Mouse (Mus musculus) liver, embryonic 15.5 days (tissue): Measurements from ENCODE around the gene Zfp385b. TPM values are rescaled to one million over a fixed set of nuclear protein-coding genes. Genes with fewer than 3 reads are reported as not detected.
"Not testable (repeated sequence)": the region's sequence is repeated elsewhere in the genome, so short reads cannot be mapped to it uniquely, and the experiment has no call there.

Experiments
- ATAC-seq: fragments of 200-750 bp; cut with Nextera tagmentation; 2 replicates; pipeline ENCODE4 v1.8.0; 2017; ENCODE audit warnings: moderate number of reproducible peaks, mild to moderate bottlenecking, moderate library complexity; ENCODE audit not compliant: insufficient read depth
- H3K27ac ChIP-seq: fragments of 300-500 bp; sonication (generic); replicated peaks from 2 replicates; pipeline ENCODE4 v1.5.1; 2015; ENCODE audit warnings: mild to moderate bottlenecking, inconsistent platforms
- H3K27me3 ChIP-seq: fragments of 300-500 bp; sonication (generic); 2 replicates; pipeline ENCODE4 v1.6.1; 2015; ENCODE audit warnings: mild to moderate bottlenecking, inconsistent platforms
- H3K36me3 ChIP-seq: fragments of 300-500 bp; sonication (generic); replicated peaks from 2 replicates; pipeline ENCODE4 v1.6.1; 2015; ENCODE audit warnings: moderate library complexity, mild to moderate bottlenecking, inconsistent platforms
- H3K4me1 ChIP-seq: fragments of 300-500 bp; sonication (generic); replicated peaks from 2 replicates; pipeline ENCODE4 v1.6.1; 2015; ENCODE audit warnings: inconsistent platforms
- H3K4me2 ChIP-seq: fragments of 300-500 bp; sonication (generic); 2 replicates; pipeline ENCODE4 v1.6.1; 2015; ENCODE audit warnings: moderate library complexity, mild to moderate bottlenecking, inconsistent platforms
- H3K4me3 ChIP-seq: fragments of 300-500 bp; sonication (generic); replicated peaks from 2 replicates; pipeline ENCODE4 v1.5.1; 2015; ENCODE audit warnings: mild to moderate bottlenecking, inconsistent platforms
- H3K9ac ChIP-seq: fragments of 300-500 bp; sonication (generic); 2 replicates; pipeline ENCODE4 v1.6.1; 2015; ENCODE audit warnings: moderate library complexity, mild to moderate bottlenecking, inconsistent platforms
- H3K9me3 ChIP-seq: fragments of 300-500 bp; sonication (generic); replicated peaks from 2 replicates; pipeline ENCODE4 v1.6.1; 2016; ENCODE audit warnings: inconsistent platforms
- WGBS: fragments of 180-500 bp; shearing (Covaris S2); methylation state at CpG from one replicate; pipeline ENCODE4 v1.1.7; 2015; ENCODE audit warnings: mixed read lengths; ENCODE audit not compliant: insufficient replicate concordance; 5-methylcytosine and 5-hydroxymethylcytosine counted together
- polyA plus RNA-seq: library from polyadenylated mRNA; unstranded; fragments of >200 nt; fragmentation: Nextera tagmentation; extraction: Ambion mirVana; gene quantifications from 2 replicates; pipeline ENCODE4 v1.2.1, GENCODE M21; 2015

The Zfp385b gene
- polyA plus RNA-seq, 1 experiment from 2014 or later, result 6.7 TPM

DNA sequence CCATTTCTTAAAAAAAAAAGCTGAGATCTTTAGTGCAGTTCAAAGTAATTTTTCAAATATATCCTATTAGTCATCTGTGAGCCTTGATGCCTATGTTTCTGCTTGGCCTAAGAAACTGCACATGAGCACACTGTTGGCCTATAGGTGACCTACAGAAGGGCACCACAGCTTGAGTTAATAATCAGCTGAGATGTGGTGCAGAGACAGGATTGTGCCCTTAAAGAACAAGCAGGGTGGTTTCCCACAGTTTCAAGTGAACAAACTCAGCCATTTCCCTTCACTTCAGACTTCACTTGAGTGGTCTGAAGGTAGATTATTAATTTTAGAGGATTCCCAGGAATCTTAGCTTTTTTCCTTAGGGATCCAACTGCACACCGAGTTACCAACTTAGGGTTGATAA is 362.3 kb downstream of the Zfp385b start:
- no peaks in the 10 kb centered on the region for H3K9me3 ChIP-seq
- H3K27me3 ChIP-seq, result no peaks in the 10 kb centered on the region
- no peaks in the 10 kb centered on the region for H3K36me3 ChIP-seq
- H3K9ac ChIP-seq, result no peak overlapping the region
- no peak for ATAC-seq
- H3K4me3 ChIP-seq, result no peak overlapping the region
- WGBS, result 17% methylated on average over 1 of the region's 1 CpGs
- H3K27ac ChIP-seq, result no peak overlapping the region
- H3K4me1 ChIP-seq, result no peaks in the 10 kb centered on the region
- no peak overlapping the region for H3K4me2 ChIP-seq

GRCm38 (mm10) chr2:77456602-77457001 is 362.8 kb downstream of the Zfp385b start:
- no peaks in the 10 kb centered on the region for H3K27me3 ChIP-seq
- H3K27ac ChIP-seq, result no peak overlapping the region
- H3K36me3 ChIP-seq, result no peaks in the 10 kb centered on the region
- H3K4me1 ChIP-seq, result no peaks in the 10 kb centered on the region
- H3K4me3 ChIP-seq, result no peak overlapping the region
- no peak overlapping the region for H3K9ac ChIP-seq
- H3K4me2 ChIP-seq, result no peak overlapping the region
- H3K9me3 ChIP-seq, result no peaks in the 10 kb centered on the region
- ATAC-seq, result no peak
- 37% methylated on average over 4 of the region's 4 CpGs for WGBS

DNA sequence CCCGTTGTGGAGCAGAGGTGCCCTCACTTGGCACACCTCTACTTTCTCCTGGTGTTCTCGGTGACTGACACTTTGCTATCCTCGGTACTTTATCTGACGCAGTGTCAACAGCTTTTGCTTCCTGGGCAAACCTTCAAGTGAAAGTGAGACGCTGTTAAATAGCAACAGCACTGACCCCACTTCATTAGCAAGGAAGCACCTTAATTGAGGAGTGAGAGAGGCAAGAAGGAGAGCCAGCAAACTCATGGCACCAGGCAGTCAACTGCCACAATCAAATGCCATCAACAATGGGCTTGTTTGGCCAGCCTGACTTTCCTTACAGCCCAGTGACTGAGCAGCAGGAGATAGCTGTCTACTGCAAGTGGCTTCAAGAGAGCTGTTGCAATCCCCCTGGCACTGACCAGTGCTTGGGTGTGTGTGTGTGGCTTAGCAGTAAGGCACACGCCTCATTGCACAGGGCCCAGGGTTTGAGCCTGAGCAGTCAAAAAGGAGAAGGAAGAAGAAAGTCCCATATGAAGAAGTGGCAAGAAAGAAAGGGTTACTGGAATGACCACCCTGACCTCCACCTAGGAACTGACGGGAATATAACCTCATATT is 365.0 kb downstream of the Zfp385b start:
- Histone ChIP-seq H3K27me3 (no peaks in the 10 kb centered on the region), H3K9me3 (no peaks in the 10 kb centered on the region), H3K9ac (no peak overlapping the region), H3K4me3 (no peak overlapping the region), H3K27ac (no peak overlapping the region), H3K4me1 (no peaks in the 10 kb centered on the region), H3K36me3 (no peaks in the 10 kb centered on the region), H3K4me2 (no peak overlapping the region)
- ATAC-seq, result no peak
- whole genome bisulfite sequencing, result 30% methylated on average over 7 of the region's 7 CpGs

DNA sequence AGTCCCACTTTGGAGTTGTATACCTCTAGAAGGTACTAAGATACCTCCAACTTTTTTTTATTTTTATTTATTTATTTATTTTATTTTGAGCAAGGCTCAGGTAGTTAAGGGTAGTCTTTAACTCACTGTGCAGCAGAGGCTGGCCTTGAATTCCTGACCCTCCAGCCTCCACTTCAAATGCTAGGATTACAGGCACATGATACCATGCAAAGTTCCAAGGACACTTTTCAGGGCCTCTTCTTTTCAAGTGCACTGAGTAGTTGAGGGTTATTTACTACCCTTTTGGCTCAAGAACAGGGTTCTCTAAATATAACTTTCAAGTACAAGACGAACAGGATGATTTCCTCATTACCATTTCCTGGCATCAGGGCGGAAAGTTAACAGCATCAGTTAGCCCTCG is 365.7 kb downstream of the Zfp385b start:
- Histone ChIP-seq H3K27ac (no peak overlapping the region), H3K4me1 (no peaks in the 10 kb centered on the region), H3K27me3 (no peaks in the 10 kb centered on the region), H3K9ac (no peak overlapping the region), H3K36me3 (no peaks in the 10 kb centered on the region), H3K9me3 (no peaks in the 10 kb centered on the region), H3K4me2 (no peak overlapping the region), H3K4me3 (no peak overlapping the region)
- whole genome bisulfite sequencing, result 11% methylated on average over 3 of the region's 3 CpGs
- ATAC-seq, result no peak

DNA sequence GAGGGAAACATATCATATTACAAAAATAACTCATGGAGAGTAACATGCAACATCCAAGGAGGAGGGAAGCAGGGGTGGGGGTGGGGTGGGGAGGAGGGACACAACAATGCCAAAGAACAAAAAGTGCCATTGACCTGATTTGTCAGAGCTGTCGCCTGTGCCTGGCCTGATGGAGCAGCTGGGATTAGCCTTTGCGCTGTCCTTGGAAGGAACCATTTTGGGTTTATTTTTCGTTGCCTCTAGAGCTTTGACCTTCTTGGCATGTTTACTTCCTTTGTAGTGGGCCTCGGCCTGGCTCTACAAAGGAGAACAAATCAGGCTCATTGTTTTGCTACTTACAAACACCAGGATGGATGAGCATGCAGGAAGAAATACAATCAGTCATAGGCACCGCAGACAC is 369.4 kb downstream of the Zfp385b start:
- H3K36me3 ChIP-seq, H3K27ac ChIP-seq, ATAC-seq, H3K4me1 ChIP-seq, H3K4me2 ChIP-seq, H3K9ac ChIP-seq, H3K4me3 ChIP-seq, H3K9me3 ChIP-seq, H3K27me3 ChIP-seq: not testable (repeated sequence)
- WGBS, result 61% methylated on average over 5 of the region's 5 CpGs

GRCm38 (mm10) chr2:77448951-77449480 is 370.4 kb downstream of the Zfp385b start:
- Histone ChIP-seq H3K27ac (no peak overlapping the region), H3K36me3 (no peaks in the 10 kb centered on the region), H3K9ac (no peak overlapping the region), H3K27me3 (no peaks in the 10 kb centered on the region), H3K4me1 (no peaks in the 10 kb centered on the region), H3K9me3 (no peaks in the 10 kb centered on the region), H3K4me3 (no peak overlapping the region), H3K4me2 (no peak overlapping the region)
- ATAC-seq, result no peak
- 41% methylated on average over 8 of the region's 8 CpGs for WGBS

DNA sequence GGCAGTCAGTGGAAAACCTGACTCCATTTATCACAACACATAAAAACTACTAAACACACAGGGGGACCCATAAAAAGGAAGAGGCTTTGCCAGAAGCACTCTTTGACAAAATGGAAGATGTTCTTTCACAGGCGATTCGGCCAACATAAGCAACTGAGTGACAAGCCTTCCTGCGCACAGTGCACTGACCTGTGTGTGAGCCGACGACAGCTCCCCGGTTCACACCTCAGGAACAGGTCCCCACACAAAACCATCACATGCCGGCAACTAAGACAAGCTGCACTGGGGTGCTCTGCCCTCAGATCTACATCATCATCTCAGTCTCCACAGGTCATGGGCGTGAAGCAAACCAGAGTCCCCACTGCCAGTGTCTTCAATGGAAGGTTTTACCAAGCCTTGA is 375.2 kb downstream of the Zfp385b start:
- no peak for ATAC-seq
- H3K4me1 ChIP-seq, result no peaks in the 10 kb centered on the region
- H3K36me3 ChIP-seq, result no peaks in the 10 kb centered on the region
- 77% methylated on average over 8 of the region's 8 CpGs for WGBS
- H3K27me3 ChIP-seq, result no peaks in the 10 kb centered on the region
- H3K27ac ChIP-seq, result no peak overlapping the region
- H3K4me2 ChIP-seq, result no peak overlapping the region
- H3K9me3 ChIP-seq, result no peaks in the 10 kb centered on the region
- H3K4me3 ChIP-seq, result no peak overlapping the region
- no peak overlapping the region for H3K9ac ChIP-seq

- ATAC-seq, result no peak
Observed at GRCm38 (mm10) chr2:77440591-77440990, 378.8 kb downstream of the Zfp385b start.

GRCm38 (mm10) chr2:77436241-77436759 is 383.1 kb downstream of the Zfp385b start:
- H3K4me1 ChIP-seq, result no peaks in the 10 kb centered on the region
- no peak overlapping the region for H3K4me3 ChIP-seq
- H3K9me3 ChIP-seq, result no peaks in the 10 kb centered on the region
- H3K9ac ChIP-seq, result no peak overlapping the region
- no peaks in the 10 kb centered on the region for H3K27me3 ChIP-seq
- H3K27ac ChIP-seq, result no peak overlapping the region
- no peak for ATAC-seq
- no peaks in the 10 kb centered on the region for H3K36me3 ChIP-seq
- 65% methylated on average over 9 of the region's 9 CpGs for WGBS
- no peak overlapping the region for H3K4me2 ChIP-seq

More at GRCm38 (mm10) chr2:77440591-77440990, 378.8 kb downstream of the Zfp385b start:
- no peaks in the 10 kb centered on the region for H3K4me1 ChIP-seq
- H3K9me3 ChIP-seq, result no peaks in the 10 kb centered on the region
- no peaks in the 10 kb centered on the region for H3K27me3 ChIP-seq
- H3K4me3 ChIP-seq, result no peak overlapping the region
- H3K9ac ChIP-seq, result no peak overlapping the region
- no peak overlapping the region for H3K4me2 ChIP-seq
- no peaks in the 10 kb centered on the region for H3K36me3 ChIP-seq
- no peak overlapping the region for H3K27ac ChIP-seq
- 65% methylated on average over 2 of the region's 2 CpGs for WGBS

DNA sequence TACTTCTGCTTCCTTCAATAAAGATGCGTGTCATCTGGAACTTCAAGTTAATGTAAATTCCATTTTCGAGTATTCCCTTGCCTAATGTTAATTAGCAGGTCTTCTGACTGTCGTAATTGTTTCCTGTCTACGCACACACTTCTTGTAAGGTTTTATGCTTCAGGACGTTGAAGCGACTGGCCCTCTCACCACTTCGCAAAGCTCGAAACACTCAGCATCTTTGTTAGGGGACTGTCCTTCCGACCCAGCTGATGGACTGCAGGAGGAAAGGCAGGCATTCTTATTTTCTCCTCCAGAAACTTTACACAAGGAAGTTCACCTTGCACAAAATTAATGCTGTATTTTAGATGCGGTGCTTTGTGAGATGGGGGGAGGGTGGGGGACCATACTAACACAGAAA is 400.0 kb downstream of the Zfp385b start:
- H3K4me1 ChIP-seq, result no peaks in the 10 kb centered on the region
- no peaks in the 10 kb centered on the region for H3K36me3 ChIP-seq
- ATAC-seq, result no peak
- H3K4me3 ChIP-seq, result no peak overlapping the region
- no peak overlapping the region for H3K9ac ChIP-seq
- 58% methylated on average over 10 of the region's 10 CpGs for WGBS
- no peak overlapping the region for H3K27ac ChIP-seq
- no peaks in the 10 kb centered on the region for H3K27me3 ChIP-seq
- H3K9me3 ChIP-seq, result no peaks in the 10 kb centered on the region
- H3K4me2 ChIP-seq, result no peak overlapping the region

DNA sequence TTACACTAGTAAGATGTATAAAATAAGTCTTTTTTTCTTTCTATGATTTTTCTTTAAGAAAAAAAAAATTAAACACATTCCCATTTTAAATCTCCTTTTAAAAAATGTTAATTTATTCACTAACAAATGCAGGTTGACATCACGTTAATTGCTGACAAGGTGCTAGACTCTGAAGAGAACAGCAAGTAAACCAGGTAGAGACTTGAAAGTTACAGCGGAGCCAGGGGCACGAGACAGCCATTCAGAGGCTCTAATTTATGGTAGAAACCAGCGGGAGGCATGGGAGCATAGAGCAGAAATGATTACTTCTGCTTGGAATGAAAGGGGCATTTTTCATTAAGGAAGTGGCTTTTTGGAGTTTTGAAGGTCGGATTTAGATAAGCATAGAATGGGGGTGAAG is 401.4 kb downstream of the Zfp385b start:
- no peaks in the 10 kb centered on the region for H3K4me1 ChIP-seq
- WGBS, result 40% methylated on average over 5 of the region's 5 CpGs
- no peak overlapping the region for H3K27ac ChIP-seq
- H3K9ac ChIP-seq, result no peak overlapping the region
- H3K36me3 ChIP-seq, result no peaks in the 10 kb centered on the region
- H3K4me2 ChIP-seq, result no peak overlapping the region
- no peaks in the 10 kb centered on the region for H3K27me3 ChIP-seq
- H3K4me3 ChIP-seq, result no peak overlapping the region
- no peak for ATAC-seq
- H3K9me3 ChIP-seq, result no peaks in the 10 kb centered on the region

GRCm38 (mm10) chr2:77412171-77412570 is 407.3 kb downstream of the Zfp385b start:
- ATAC-seq, result no peak
- no peak overlapping the region for H3K9ac ChIP-seq
- 74% methylated on average over 9 of the region's 9 CpGs for WGBS
- no peaks in the 10 kb centered on the region for H3K27me3 ChIP-seq
- H3K4me1 ChIP-seq, result no peaks in the 10 kb centered on the region
- H3K4me3 ChIP-seq, result no peak overlapping the region
- H3K36me3 ChIP-seq, result no peaks in the 10 kb centered on the region
- H3K4me2 ChIP-seq, result no peak overlapping the region
- H3K27ac ChIP-seq, result no peak overlapping the region
- H3K9me3 ChIP-seq, result no peaks in the 10 kb centered on the region
